ENCODE assay signal across 10 mouse cellular contexts in the genomic region with DNA sequence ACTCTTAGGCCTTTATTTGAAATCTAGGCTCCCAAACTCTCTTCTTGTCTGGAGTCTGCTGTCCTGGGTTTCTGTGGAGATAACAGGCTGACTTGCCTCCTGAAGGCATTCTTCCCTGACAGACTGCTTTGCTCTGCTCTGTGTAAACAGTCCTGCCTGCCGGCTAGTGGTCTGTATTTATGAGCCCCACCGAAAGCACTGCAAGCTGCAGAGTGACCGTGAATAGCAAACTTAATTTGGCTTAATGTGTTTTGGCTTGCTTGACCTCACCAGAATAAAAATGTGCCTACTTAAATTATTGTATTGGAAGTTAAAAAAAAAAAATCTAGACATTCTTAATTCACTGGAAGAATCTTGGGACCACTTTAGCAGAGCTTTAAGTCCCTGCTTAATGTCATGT. TPM values are rescaled to one million over a fixed set of nuclear protein-coding genes. Genes with fewer than 3 reads are reported as not detected.
DNase-seq lines count a peak whose midpoint lies in the region; ATAC-seq and TF ChIP-seq lines count a peak whose summit lies in the region.
"Had no signal": no experiment of that assay in that cellular context is flagged by ENCODE, and none has a peak within 500 bp of the region (broad histone marks: within the 10 kb centered on the region; RNA-seq: fewer than 3 reads in every experiment).

No protein-coding gene starts in this region.

- H3K27ac ChIP-seq in intestine, embryonic 14.5 days (ENCODE audit: low read depth): peak overlapping the region; percentile 60
- no peak overlapping the region for H3K27ac ChIP-seq in intestine, postnatal 0 days (ENCODE audit: low read depth, low read length)
- H3K27ac ChIP-seq in embryonic facial prominence, embryonic 10.5 days (replicated peaks): peak overlapping the region; percentile 44
- H3K27ac ChIP-seq in hindbrain, embryonic 16.5 days (ENCODE audit: low read depth, low read length): peak overlapping the region; percentile 23; the same call in 1 of the 2 replicates

- no peak for DNase-seq in intestine, embryonic 14.5 days (ENCODE audit: low spot score)
- DNase-seq in embryonic facial prominence, embryonic 10.5 days (ENCODE audit: low spot score): peak; percentile 51
- DNase-seq in neural tube, embryonic 10.5 days (ENCODE audit: extremely low spot score, low spot score): peak; percentile 38
- DNase-seq in right cerebral cortex, adult 18-20 months: no peak
- DNase-seq in cerebellum, postnatal 14 days: no peak
- DNase-seq in urinary bladder, postnatal 10 days (ENCODE audit: low spot score): no peak
- DNase-seq: adrenal gland, adult 2 months; thymus, postnatal 4 days had no signal

- H3K36me3 ChIP-seq in intestine, embryonic 14.5 days (ENCODE audit: control insufficient read depth, insufficient read depth, low read length): peaks cover 4% of the 10 kb centered on the region; the same call in 1 of the 2 replicates
- no peaks in the 10 kb centered on the region for H3K36me3 ChIP-seq in intestine, postnatal 0 days (ENCODE audit: control insufficient read depth, insufficient read depth)
- peaks cover 7% of the 10 kb centered on the region; the same call in 1 of the 2 replicates for H3K36me3 ChIP-seq in embryonic facial prominence, embryonic 10.5 days (replicated peaks)
- H3K36me3 ChIP-seq in hindbrain, embryonic 16.5 days (ENCODE audit: control insufficient read depth, insufficient read depth, low read length): no peaks in the 10 kb centered on the region

- H3K9ac ChIP-seq in intestine, embryonic 14.5 days (ENCODE audit: low read length): no peak overlapping the region
- no peak overlapping the region for H3K9ac ChIP-seq in intestine, postnatal 0 days (ENCODE audit: low read depth, low read length)
- no peak overlapping the region for H3K9ac ChIP-seq in hindbrain, embryonic 16.5 days (ENCODE audit: low read depth, low read length)

- ATAC-seq in intestine, embryonic 14.5 days (replicated peaks; ENCODE audit: low FRiP score, low TSS enrichment, low read depth): no peak
- ATAC-seq in intestine, postnatal 0 days: no peak
- peak; percentile 62; the same call in 1 of the 2 replicates for ATAC-seq in hindbrain, embryonic 16.5 days

- H3K9me3 ChIP-seq in intestine, embryonic 14.5 days (ENCODE audit: control insufficient read depth, low read length): no peaks in the 10 kb centered on the region
- H3K9me3 ChIP-seq in intestine, postnatal 0 days (ENCODE audit: control insufficient read depth): no peaks in the 10 kb centered on the region
- H3K9me3 ChIP-seq in embryonic facial prominence, embryonic 10.5 days: no peaks in the 10 kb centered on the region
- H3K9me3 ChIP-seq in hindbrain, embryonic 16.5 days (ENCODE audit: control insufficient read depth, low read length): no peaks in the 10 kb centered on the region

- H3K4me2 ChIP-seq in intestine, embryonic 14.5 days (ENCODE audit: low read length): peak overlapping the region; percentile 4
- no peak overlapping the region; the same call in 1 of the 2 replicates for H3K4me2 ChIP-seq in intestine, postnatal 0 days (replicated peaks; ENCODE audit: low read depth)
- H3K4me2 ChIP-seq in hindbrain, embryonic 16.5 days (ENCODE audit: low read length): no peak overlapping the region

- no peak overlapping the region for H3K4me3 ChIP-seq in intestine, embryonic 14.5 days (ENCODE audit: low read depth, low read length)
- no peak overlapping the region for H3K4me3 ChIP-seq in intestine, postnatal 0 days (ENCODE audit: low read depth, low read length)
- H3K4me3 ChIP-seq in embryonic facial prominence, embryonic 10.5 days: no peak overlapping the region
- no peak overlapping the region for H3K4me3 ChIP-seq in hindbrain, embryonic 16.5 days (ENCODE audit: low read length)

- no peaks in the 10 kb centered on the region for H3K27me3 ChIP-seq in intestine, embryonic 14.5 days (replicated peaks; ENCODE audit: control insufficient read depth, insufficient read depth, low read length)
- no peaks in the 10 kb centered on the region for H3K27me3 ChIP-seq in intestine, postnatal 0 days (replicated peaks; ENCODE audit: control insufficient read depth, insufficient read depth, low read length)
- H3K27me3 ChIP-seq in embryonic facial prominence, embryonic 10.5 days (replicated peaks; ENCODE audit: low read depth, poor library complexity, severe bottlenecking): 0 out of 2 replicates have a peak, but pooled peaks cover 2% of the 10 kb centered on the region
- no peaks in the 10 kb centered on the region for H3K27me3 ChIP-seq in hindbrain, embryonic 16.5 days (replicated peaks; ENCODE audit: control insufficient read depth, insufficient read depth, low read length)

- peaks cover 65% of the 10 kb centered on the region for H3K4me1 ChIP-seq in intestine, embryonic 14.5 days (replicated peaks; ENCODE audit: control insufficient read depth, insufficient read depth, low read length)
- H3K4me1 ChIP-seq in intestine, postnatal 0 days (replicated peaks; ENCODE audit: control insufficient read depth, insufficient read depth, low read length): peaks cover 14% of the 10 kb centered on the region
- peaks cover 78% of the 10 kb centered on the region for H3K4me1 ChIP-seq in embryonic facial prominence, embryonic 10.5 days
- H3K4me1 ChIP-seq in hindbrain, embryonic 16.5 days (ENCODE audit: control insufficient read depth, insufficient read depth, low read depth, low read length): peaks cover 4% of the 10 kb centered on the region; the same call in 1 of the 2 replicates

- no peak for TF ChIP-seq CTCF in intestine, postnatal 0 days (IDR thresholded peaks at IDR 0.05; ENCODE audit: low read depth)

- WGBS in intestine, embryonic 14.5 days: 4% methylated on average over 3 of the region's 3 CpGs
- WGBS in intestine, postnatal 0 days: 7% methylated on average over 3 of the region's 3 CpGs
- WGBS in embryonic facial prominence, embryonic 10.5 days: 6% methylated on average over 3 of the region's 3 CpGs
- WGBS in hindbrain, embryonic 16.5 days: 8% methylated on average over 3 of the region's 3 CpGs

RNA-seq across cellular contexts. Expression of gene Ccdc34, which starts 28.4 kb away (rescaled TPM):
- 54.7 and 58.7 TPM in 2 replicates for polyA plus RNA-seq in intestine, embryonic 14.5 days (2014; fragmentation: Nextera tagmentation; extraction: Ambion mirVana)
- polyA plus RNA-seq in intestine, postnatal 0 days (2015; fragmentation: Nextera tagmentation; extraction: Ambion mirVana): 25.3 TPM in 2 replicates
- 57.1 and 63.6 TPM in 2 replicates for polyA plus RNA-seq in embryonic facial prominence, embryonic 10.5 days (2016; fragmentation: Nextera tagmentation; extraction: Ambion mirVana)
- 26.0 and 27.7 TPM in 2 replicates for polyA plus RNA-seq in hindbrain, embryonic 16.5 days (2015; fragmentation: Nextera tagmentation; extraction: Ambion mirVana)

Comparison
In these comparisons a context has a peak if more than half of its experiments do, and no peak if none do; other contexts are left out.
1. DNase-seq: peak in embryonic facial prominence, embryonic 10.5 days (single experiment) and neural tube, embryonic 10.5 days (single experiment); none in intestine, embryonic 14.5 days (single experiment), right cerebral cortex, adult 18-20 months (single experiment), cerebellum, postnatal 14 days (0 of 2) and urinary bladder, postnatal 10 days (single experiment).